In genomic region chr5:104374308-104374660, GRCm38 (mm10) we compare ENCODE assay signal across 9 mouse cellular contexts. TPM values are rescaled to one million over a fixed set of nuclear protein-coding genes. Genes with fewer than 3 reads are reported as not detected.
DNase-seq lines count a peak whose midpoint lies in the region; ATAC-seq lines count a peak whose summit lies in the region.
"Had no signal": no experiment of that assay in that cellular context is flagged by ENCODE, and none has a peak within 500 bp of the region (broad histone marks: within the 10 kb centered on the region; RNA-seq: fewer than 3 reads in every experiment).

No protein-coding gene starts in this region.

- no peaks in the 10 kb centered on the region for H3K9me3 ChIP-seq in kidney, embryonic 16.5 days (ENCODE audit: low read length)

- no peak overlapping the region for H3K4me3 ChIP-seq in kidney, embryonic 16.5 days (ENCODE audit: low read length)

- H3K36me3 ChIP-seq in kidney, embryonic 16.5 days (ENCODE audit: insufficient read depth, low read length) = no peaks in the 10 kb centered on the region

- ATAC-seq in kidney, embryonic 16.5 days (ENCODE audit: low FRiP score, low TSS enrichment) = peak; percentile 88
- no peak for ATAC-seq in megakaryocyte progenitor cell, adult 5-6 weeks (replicated peaks; ENCODE audit: poor library complexity)

- no peak overlapping the region for H3K9ac ChIP-seq in kidney, embryonic 16.5 days (replicated peaks; ENCODE audit: low read length)

- WGBS in kidney, embryonic 16.5 days = 6% methylated on average over 6 of the region's 6 CpGs

- no peaks in the 10 kb centered on the region for H3K27me3 ChIP-seq in kidney, embryonic 16.5 days (ENCODE audit: insufficient read depth, low read length)

- no peak overlapping the region for H3K4me2 ChIP-seq in kidney, embryonic 16.5 days (replicated peaks; ENCODE audit: low read depth, low read length)

- DNase-seq in spleen, adult 18-20 months = peak; percentile 10 to 19
- DNase-seq in spleen, adult 12 weeks (ENCODE audit: low spot score) = no peak
- DNase-seq in gastrocnemius, adult 8-10 months (ENCODE audit: low spot score in 2 of 2) = peak; percentile 18 to 25
- DNase-seq in lung, postnatal 25 days (ENCODE audit: low spot score) = peak; percentile 48
- no peak for DNase-seq in right cerebral cortex, postnatal 25 days
- no peak for DNase-seq in cerebellum, adult 9-10 months

- H3K4me1 ChIP-seq in kidney, embryonic 16.5 days (ENCODE audit: insufficient read depth, low read length) = peaks cover 18% of the 10 kb centered on the region

- no peak overlapping the region for H3K27ac ChIP-seq in kidney, embryonic 16.5 days (ENCODE audit: low read length)

RNA-seq across cellular contexts. Expression of gene Mepe, which starts 49.2 kb away (rescaled TPM):
- total RNA-seq in gastrocnemius, adult 8-10 months (2022) = not detected
- not detected in 2 replicates for polyA plus RNA-seq in kidney, embryonic 16.5 days (2015; fragmentation: Nextera tagmentation; extraction: Ambion mirVana)
- total RNA-seq in megakaryocyte progenitor cell, adult 5-6 weeks (2015) = not detected in 2 replicates
- not detected in 2 replicates for total RNA-seq in megakaryocyte progenitor cell, adult 5-6 weeks (2017)
- total RNA-seq: hematopoietic stem cell, adult 5-6 weeks had no signal

Comparison
In these comparisons a context has a peak if more than half of its experiments do, and no peak if none do; other contexts are left out.
1. DNase-seq: peak in spleen, adult 18-20 months (2 of 2), gastrocnemius, adult 8-10 months (2 of 2) and lung, postnatal 25 days (single experiment); none in spleen, adult 12 weeks (single experiment), right cerebral cortex, postnatal 25 days (single experiment) and cerebellum, adult 9-10 months (single experiment).